In the genomic region with DNA sequence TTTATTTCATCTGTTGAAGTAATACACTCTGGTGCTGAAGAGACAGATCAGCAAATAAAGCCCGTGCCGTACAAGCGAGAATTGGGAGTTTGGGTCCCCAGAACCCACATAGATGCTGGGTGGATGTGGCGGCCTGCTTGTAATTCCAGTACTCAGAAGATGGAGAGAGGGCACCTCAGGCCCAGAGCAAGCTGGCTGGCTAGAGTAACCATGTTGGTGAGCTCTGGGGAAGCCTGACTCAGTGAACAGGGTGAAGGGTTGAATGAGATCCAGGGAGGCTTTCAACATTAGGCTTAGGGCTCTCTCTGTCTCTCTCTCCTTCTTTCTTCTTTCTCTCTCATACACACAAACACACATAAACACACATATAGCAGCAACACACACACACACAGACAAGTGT, we compare ENCODE assay signal across 24 mouse cellular contexts.
DNase-seq lines count a peak whose midpoint lies in the region; TF ChIP-seq lines count a peak whose summit lies in the region.
"Had no signal": no experiment of that assay in that cellular context is flagged by ENCODE, and none has a peak within 500 bp of the region (broad histone marks: within the 10 kb centered on the region; RNA-seq: fewer than 3 reads in every experiment).

No protein-coding gene starts in this region.

- DNase-seq in left cerebral cortex, adult 2 months (ENCODE audit: extremely low spot score in 1 of 2, low spot score in 2 of 2), result peak in 1 of 2 experiments; percentile 12
- DNase-seq in left cerebral cortex, postnatal 14 days (ENCODE audit: low spot score in 2 of 2), result no peak
- DNase-seq in NIH3T3 (ENCODE audit: low read depth), result peak; percentile 59
- DNase-seq in layer of hippocampus, postnatal 14 days (ENCODE audit: low spot score in 2 of 2), result no peak
- no peak for DNase-seq in urinary bladder, postnatal 25 days (ENCODE audit: low spot score)
- DNase-seq: adrenal gland, adult 2 months; adrenal gland, postnatal 14 days; cerebellum, adult 11 months; cerebellum, adult 8-10 months; cerebellum, postnatal 36 days; embryo, embryonic 11 days; gastrocnemius, postnatal 25 days; heart, adult 18-20 months; heart, postnatal 10 days; heart, postnatal 36 days had no signal

- no peak for TF ChIP-seq CTCF in left cerebral cortex, adult 2 months (IDR thresholded peaks at IDR 0.05)
- no peak for TF ChIP-seq CTCF in embryonic fibroblast, embryonic 13.5 days (IDR thresholded peaks at IDR 0.05; ENCODE audit: borderline replicate concordance, insufficient read depth, low read length)

- H3K4me3 ChIP-seq in left cerebral cortex, adult 2 months, result no peak overlapping the region
- H3K4me3 ChIP-seq in embryonic fibroblast, embryonic 13.5 days (ENCODE audit: insufficient read depth, low read length), result no peak overlapping the region
- H3K4me3 ChIP-seq: embryonic facial prominence, embryonic 10.5 days; embryonic facial prominence, embryonic 13.5 days; forebrain, embryonic 10.5 days; forebrain, embryonic 13.5 days; heart, embryonic 12.5 days; heart, embryonic 15.5 days had no signal

- 0 out of 2 replicates have a peak overlapping the region, but pooled peaks have one; percentile 36 for H3K27ac ChIP-seq in left cerebral cortex, adult 2 months
- peak overlapping the region; percentile 33; the same call in 1 of the 2 replicates for H3K27ac ChIP-seq in embryonic fibroblast, embryonic 13.5 days (ENCODE audit: insufficient read depth, low read length)
- H3K27ac ChIP-seq: embryonic facial prominence, embryonic 10.5 days; embryonic facial prominence, embryonic 13.5 days; forebrain, embryonic 10.5 days; forebrain, embryonic 13.5 days; heart, embryonic 15.5 days; hindbrain, embryonic 14.5 days; hindbrain, postnatal 0 days had no signal

- peaks cover 9% of the 10 kb centered on the region for H3K4me1 ChIP-seq in embryonic fibroblast, embryonic 13.5 days (ENCODE audit: control insufficient read depth, insufficient read depth, low read length)
- H3K4me1 ChIP-seq: embryonic facial prominence, embryonic 10.5 days; embryonic facial prominence, embryonic 13.5 days; forebrain, embryonic 10.5 days; forebrain, embryonic 13.5 days; heart, embryonic 12.5 days; heart, embryonic 15.5 days had no signal

- no peak for TF ChIP-seq POLR2A in embryonic fibroblast, embryonic 13.5 days (IDR thresholded peaks at IDR 0.05; ENCODE audit: low read depth, low read length)

- intact Hi-C loops in left cerebral cortex, adult 2 months (cut with DNase I), result loop anchor here (2.0 kb wide), 2 partner anchors 128 to 176 kb away; no protein-coding TSS in a partner anchor
- intact Hi-C loops in left cerebral cortex, postnatal 14 days (cut with DNase I), result no loop called here
